Mouse (Mus musculus) C2C12 (cell line): ENCODE results near the gene Tas2r115. TPM values are rescaled to one million over a fixed set of nuclear protein-coding genes. Genes with fewer than 3 reads are reported as not detected.

ENCODE experiments used
- H3K27me3 ChIP-seq: one replicate; pipeline ENCODE4 v1.6.1; 2011; ENCODE audit not compliant: control insufficient read depth, insufficient read depth, insufficient read length
- H3K36me3 ChIP-seq: one replicate; pipeline ENCODE4 v1.6.1; 2011; ENCODE audit not compliant: control insufficient read depth, insufficient read depth
- H3K4me3 ChIP-seq: one replicate; pipeline ENCODE4 v1.5.1; 2011; ENCODE audit warnings: mild to moderate bottlenecking, control low read depth; ENCODE audit not compliant: poor library complexity, insufficient read depth, severe bottlenecking
- H3K79me2 ChIP-seq: one replicate; pipeline ENCODE4 v1.6.1; 2011; ENCODE audit not compliant: control insufficient read depth, insufficient read depth
- H3K79me3 ChIP-seq: one replicate; pipeline ENCODE4 v1.6.1; 2011; ENCODE audit warnings: low read depth, control low read depth
- H3ac ChIP-seq: one replicate; pipeline ENCODE3; 2011; ENCODE audit warnings: low read depth; ENCODE audit not compliant: control insufficient read depth, insufficient read length
- CEBPB ChIP-seq: IDR thresholded peaks from one replicate; pipeline ENCODE4 v1.6.1; 2011; ENCODE audit warnings: low read depth, mild to moderate bottlenecking, control low read depth, moderate library complexity
- CTCF ChIP-seq: IDR thresholded peaks from one replicate; pipeline ENCODE4 v1.5.1; 2011; ENCODE audit not compliant: control insufficient read depth, insufficient read depth, insufficient read length
- FOSL1 ChIP-seq: IDR thresholded peaks from one replicate; pipeline ENCODE4 v1.8.0; 2011; ENCODE audit warnings: mild to moderate bottlenecking, low read length; ENCODE audit not compliant: poor library complexity, insufficient read depth, severe bottlenecking
- MAX ChIP-seq: IDR thresholded peaks from one replicate; pipeline ENCODE4 v1.6.1; 2011; ENCODE audit warnings: mild to moderate bottlenecking, control low read depth
- MYOD1 ChIP-seq: IDR thresholded peaks from one replicate; pipeline ENCODE4 v1.6.1; 2011; ENCODE audit warnings: low read depth; ENCODE audit not compliant: control insufficient read depth, insufficient read length
- MYOG ChIP-seq: IDR thresholded peaks from one replicate; pipeline ENCODE4 v1.6.1; 2011; ENCODE audit not compliant: control insufficient read depth, insufficient read length; ENCODE audit errors: extremely low read depth
- USF1 ChIP-seq: IDR thresholded peaks from one replicate; pipeline ENCODE4 v1.6.1; 2011; ENCODE audit warnings: low read depth, mild to moderate bottlenecking, control low read depth, moderate library complexity
- long read RNA-seq, 2 experiments: library from polyadenylated mRNA; unstranded; transcript quantifications; one replicate each; pipeline ENCODE4 v2.0.0; 2019 to 2020
- polyA plus RNA-seq: library from polyadenylated mRNA; unstranded; fragments of >200 nt; fragmentation: generic; extraction: Trizol; gene quantifications from one replicate; pipeline ENCODE4 v1.2.1, GENCODE M21; 2012; ENCODE audit warnings: missing spikeins

Tas2r115 gene
- not detected for polyA plus RNA-seq
- long read RNA-seq, experiment 1: 0 reads
- long read RNA-seq, experiment 2: 0 reads

DNA sequence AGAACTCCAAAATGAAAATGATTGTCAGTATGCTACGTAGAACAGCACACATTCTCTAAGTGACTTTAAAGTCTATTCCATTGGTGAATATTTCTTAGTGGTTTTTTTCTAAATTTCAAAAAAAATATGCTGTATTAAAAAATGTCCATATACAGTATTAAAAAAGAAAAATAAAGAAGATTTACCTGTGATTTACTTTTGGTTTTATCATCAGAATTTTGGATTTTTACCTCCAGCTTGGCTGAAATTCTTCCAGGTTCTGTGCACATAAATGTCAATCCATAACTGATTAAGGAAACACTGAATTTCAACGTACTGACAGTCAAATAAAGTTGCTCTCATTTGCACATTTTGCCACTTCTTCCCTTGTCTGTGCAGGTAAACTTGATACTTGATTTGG, at the start of gene Tas2r115:
Gene Tas2r115 (minus strand): TSS at position 101 of the 400 bp plus-strand sequence.
- H3K27me3 ChIP-seq: no peaks in the 10 kb centered on the region
- no peaks in the 10 kb centered on the region for H3K79me2 ChIP-seq
- no peak within 1 kb of the TSS for H3ac ChIP-seq
- H3K79me3 ChIP-seq: no peaks in the 10 kb centered on the region
- no peak within 1 kb of the TSS for H3K4me3 ChIP-seq
- no peaks in the 10 kb centered on the region for H3K36me3 ChIP-seq
- no peak for TF ChIP-seq FOSL1
- no peak for TF ChIP-seq USF1
- TF ChIP-seq MYOD1: no peak
- TF ChIP-seq CEBPB: no peak
- no peak for TF ChIP-seq MAX
- TF ChIP-seq CTCF: no peak
- no peak for TF ChIP-seq MYOG

DNA sequence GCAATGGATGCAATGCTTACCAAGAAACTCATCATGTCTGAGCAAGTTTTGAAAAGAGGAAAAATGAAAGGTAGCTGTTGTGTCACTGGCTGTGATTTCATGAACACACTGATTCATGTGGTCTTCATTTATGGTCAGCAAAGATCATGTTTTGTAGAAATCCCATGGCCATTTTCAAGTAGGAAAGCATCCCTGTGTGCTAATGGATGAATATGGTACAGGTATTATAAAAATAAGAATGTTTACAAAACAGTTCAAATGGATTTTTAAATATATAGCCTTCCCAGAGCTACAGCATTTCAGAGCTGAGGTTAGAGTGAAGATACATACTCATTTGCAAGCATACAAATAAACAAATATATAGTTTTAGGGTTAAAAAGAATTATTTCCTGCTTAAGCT, 40.2 kb upstream of the Tas2r115 start, which contains the start of gene Tas2r136:
Gene Tas2r136 (minus strand): TSS at position 101 of the 400 bp plus-strand sequence.
- Histone ChIP-seq H3ac (no peak within 1 kb of the TSS), H3K27me3 (no peaks in the 10 kb centered on the region), H3K79me2 (no peaks in the 10 kb centered on the region), H3K4me3 (no peak within 1 kb of the TSS), H3K36me3 (no peaks in the 10 kb centered on the region), H3K79me3 (no peaks in the 10 kb centered on the region)
- TF ChIP-seq MYOG (no peak), MAX (no peak), FOSL1 (no peak), CTCF (no peak), CEBPB (no peak), MYOD1 (no peak), USF1 (no peak)

DNA sequence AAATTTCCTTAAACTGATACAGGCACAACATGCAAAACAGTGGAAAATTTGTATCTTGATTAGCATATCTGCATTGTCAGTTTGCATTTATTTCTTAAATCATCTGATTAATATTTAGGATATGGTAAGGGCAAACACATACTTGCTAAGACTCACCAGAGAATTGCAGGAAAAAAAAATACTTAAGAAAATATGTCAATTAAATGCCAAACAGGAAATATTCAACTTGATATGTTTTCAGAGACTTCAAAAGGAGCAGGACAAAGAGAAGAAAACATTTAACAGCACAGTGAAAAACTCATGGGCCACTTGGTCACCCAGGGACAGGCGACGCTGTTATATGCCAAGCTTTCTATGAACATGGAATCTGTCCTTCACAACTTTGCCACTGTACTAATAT, 24.0 kb upstream of the Tas2r115 start, which contains the start of gene Tas2r102:
Gene Tas2r102 (plus strand): TSS at position 301 of the 400 bp plus-strand sequence.
- Histone ChIP-seq H3K4me3 (no peak within 1 kb of the TSS), H3K79me2 (no peaks in the 10 kb centered on the region), H3K36me3 (no peaks in the 10 kb centered on the region), H3K79me3 (no peaks in the 10 kb centered on the region), H3K27me3 (no peaks in the 10 kb centered on the region), H3ac (no peak within 1 kb of the TSS)
- no peak for TF ChIP-seq MYOG
- TF ChIP-seq CEBPB: no peak
- TF ChIP-seq MYOD1: no peak
- TF ChIP-seq CTCF: no peak
- TF ChIP-seq USF1: no peak
- no peak for TF ChIP-seq MAX
- no peak for TF ChIP-seq FOSL1

DNA sequence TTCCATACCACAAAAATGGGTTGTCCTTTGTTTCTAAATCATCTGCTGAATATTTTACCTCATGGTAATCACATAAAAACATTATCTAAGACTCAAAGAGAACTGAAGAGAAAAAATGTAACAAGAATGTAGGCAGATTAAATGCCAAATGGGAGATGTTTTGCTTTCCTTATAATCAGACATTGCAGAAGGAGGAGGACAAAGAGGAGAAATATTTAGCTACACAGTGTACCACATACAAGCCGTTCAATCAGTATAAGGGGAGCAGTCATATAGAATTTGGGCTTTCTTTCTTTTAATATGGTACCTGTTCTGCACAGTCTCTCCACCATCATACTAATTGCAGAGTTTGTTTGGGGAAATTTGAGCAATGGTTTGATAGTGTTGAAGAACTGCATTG, 16.6 kb upstream of the Tas2r115 start, which contains the start of gene Tas2r124:
Gene Tas2r124 (plus strand): TSS at position 301 of the 400 bp plus-strand sequence.
- H3K36me3 ChIP-seq: no peaks in the 10 kb centered on the region
- H3K79me2 ChIP-seq: no peaks in the 10 kb centered on the region
- H3K27me3 ChIP-seq: no peaks in the 10 kb centered on the region
- no peak within 1 kb of the TSS for H3K4me3 ChIP-seq
- TF ChIP-seq CTCF: no peak
- no peak for TF ChIP-seq CEBPB
- no peak for TF ChIP-seq MYOD1
- no peak for TF ChIP-seq MYOG
- TF ChIP-seq USF1: no peak
- no peak for TF ChIP-seq MAX
- TF ChIP-seq FOSL1: no peak
- no peaks in the 10 kb centered on the region for H3K79me3 ChIP-seq
- H3ac ChIP-seq: no peak within 1 kb of the TSS

DNA sequence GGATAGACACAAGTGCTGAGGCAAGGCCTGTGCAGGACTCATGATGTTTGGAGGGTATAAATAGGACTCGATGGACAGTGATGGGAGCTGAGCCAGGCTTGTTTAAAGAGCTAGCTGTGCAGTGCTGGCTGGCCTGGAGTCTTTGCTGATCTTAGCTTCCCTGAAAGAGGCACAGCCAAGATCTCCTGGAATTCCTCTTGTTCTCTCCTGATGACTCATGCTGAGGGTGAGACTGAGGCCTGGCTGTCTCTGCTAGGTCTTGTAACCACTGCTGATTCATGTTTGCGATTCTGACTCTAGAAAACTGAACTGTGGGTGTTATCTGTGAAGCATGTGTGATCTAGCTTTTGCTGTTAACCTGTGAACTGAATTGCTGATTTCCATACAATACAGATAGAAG, 12.4 kb upstream of the Tas2r115 start:
- Histone ChIP-seq H3K27me3 (no peaks in the 10 kb centered on the region), H3K79me2 (no peaks in the 10 kb centered on the region), H3K79me3 (no peaks in the 10 kb centered on the region), H3K4me3 (no peak overlapping the region), H3ac (no peak overlapping the region), H3K36me3 (no peaks in the 10 kb centered on the region)
- TF ChIP-seq FOSL1 (peak; percentile 18), CEBPB (no peak)

DNA sequence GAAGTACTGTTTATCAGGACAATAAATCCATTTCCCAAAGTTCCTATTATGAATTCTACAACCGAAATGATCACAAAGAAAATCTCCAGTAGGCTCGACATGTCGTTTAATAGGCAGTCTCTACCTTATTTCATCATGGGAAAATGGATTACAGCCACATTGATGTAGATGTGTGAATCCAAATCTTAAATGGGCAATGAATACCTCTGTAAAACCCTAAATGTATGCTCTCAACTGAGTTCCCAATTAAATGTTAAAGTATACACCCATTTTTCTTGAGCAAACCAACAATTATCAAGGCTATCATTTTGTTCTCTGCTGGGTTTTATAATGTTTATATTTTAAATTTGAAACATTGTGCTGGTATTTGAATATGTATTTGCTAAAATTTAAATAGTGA, 26.0 kb downstream of the Tas2r115 start, which contains the start of gene Tas2r122:
Gene Tas2r122 (minus strand): TSS at position 101 of the 400 bp plus-strand sequence.
- TF ChIP-seq MAX: no peak
- no peak for TF ChIP-seq CEBPB
- TF ChIP-seq USF1: no peak
- TF ChIP-seq MYOD1: no peak
- no peak for TF ChIP-seq FOSL1
- TF ChIP-seq CTCF: no peak
- no peak for TF ChIP-seq MYOG
- no peaks in the 10 kb centered on the region for H3K36me3 ChIP-seq
- no peaks in the 10 kb centered on the region for H3K79me2 ChIP-seq
- H3K27me3 ChIP-seq: no peaks in the 10 kb centered on the region
- no peak within 1 kb of the TSS for H3K4me3 ChIP-seq
- no peak within 1 kb of the TSS for H3ac ChIP-seq
- no peaks in the 10 kb centered on the region for H3K79me3 ChIP-seq
